Mouse (Mus musculus) cerebellum, adult 18-20 months (tissue): ENCODE measurements around the gene Rps27.

ENCODE experiments used
- DNase-seq, 2 experiments: peaks; one replicate each; pipeline ENCODE4 v3.0.0; 2021

Rps27 gene

DNA sequence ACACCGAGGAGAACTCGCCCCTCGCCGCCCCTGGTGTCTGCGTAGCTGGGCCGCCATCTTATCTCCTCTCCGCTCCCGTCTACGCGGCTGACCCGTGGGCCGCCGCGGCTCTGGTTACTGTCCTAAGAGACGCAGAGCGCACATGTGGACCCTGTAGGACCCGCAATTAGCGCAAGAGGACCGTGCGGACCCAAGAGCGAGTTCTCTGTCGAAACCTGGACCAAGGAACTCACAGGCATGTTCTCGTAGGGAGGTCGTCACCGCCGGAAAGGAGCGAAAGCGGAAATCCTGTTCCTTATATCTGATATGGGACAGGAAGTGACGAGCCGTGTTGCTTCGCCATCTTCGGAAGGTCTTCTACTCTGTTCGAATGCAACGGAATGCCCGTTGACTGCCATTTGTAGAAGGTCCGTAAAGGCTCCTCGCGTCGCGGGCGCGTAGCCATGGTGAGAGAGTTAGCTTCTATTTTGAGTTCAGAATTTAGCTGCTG lies at the start of gene Rps27, which contains the start of gene Rab13:
Rps27 (minus strand) TSS at position 275 of the 490 bp plus-strand sequence.
Rab13 (plus strand) TSS at position 319 of the 490 bp plus-strand sequence.
- DNase-seq = peak; percentile 86 to 91

DNA sequence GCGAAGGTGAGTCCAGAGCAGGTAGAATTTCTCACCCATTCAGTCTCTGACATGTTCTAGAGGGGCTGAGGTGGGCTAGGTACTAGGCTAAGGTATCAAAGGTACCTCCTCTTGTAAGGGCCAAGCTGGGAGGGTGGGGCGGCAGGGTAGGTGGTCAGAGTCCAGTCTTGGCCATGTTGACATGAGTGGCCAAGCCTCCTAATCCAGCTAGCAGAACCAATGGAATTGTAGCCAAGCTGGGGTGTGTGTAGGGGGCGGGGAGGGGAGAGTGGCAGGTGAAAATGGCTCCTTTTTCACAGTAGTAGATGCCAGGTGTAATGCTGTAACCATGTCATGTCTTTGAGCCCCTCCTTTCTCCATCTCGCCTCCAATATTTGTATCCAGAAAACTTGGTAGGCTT lies 45.1 kb upstream of the Rps27 start:
- peak in 1 of 2 experiments; percentile 8 for DNase-seq

DNA sequence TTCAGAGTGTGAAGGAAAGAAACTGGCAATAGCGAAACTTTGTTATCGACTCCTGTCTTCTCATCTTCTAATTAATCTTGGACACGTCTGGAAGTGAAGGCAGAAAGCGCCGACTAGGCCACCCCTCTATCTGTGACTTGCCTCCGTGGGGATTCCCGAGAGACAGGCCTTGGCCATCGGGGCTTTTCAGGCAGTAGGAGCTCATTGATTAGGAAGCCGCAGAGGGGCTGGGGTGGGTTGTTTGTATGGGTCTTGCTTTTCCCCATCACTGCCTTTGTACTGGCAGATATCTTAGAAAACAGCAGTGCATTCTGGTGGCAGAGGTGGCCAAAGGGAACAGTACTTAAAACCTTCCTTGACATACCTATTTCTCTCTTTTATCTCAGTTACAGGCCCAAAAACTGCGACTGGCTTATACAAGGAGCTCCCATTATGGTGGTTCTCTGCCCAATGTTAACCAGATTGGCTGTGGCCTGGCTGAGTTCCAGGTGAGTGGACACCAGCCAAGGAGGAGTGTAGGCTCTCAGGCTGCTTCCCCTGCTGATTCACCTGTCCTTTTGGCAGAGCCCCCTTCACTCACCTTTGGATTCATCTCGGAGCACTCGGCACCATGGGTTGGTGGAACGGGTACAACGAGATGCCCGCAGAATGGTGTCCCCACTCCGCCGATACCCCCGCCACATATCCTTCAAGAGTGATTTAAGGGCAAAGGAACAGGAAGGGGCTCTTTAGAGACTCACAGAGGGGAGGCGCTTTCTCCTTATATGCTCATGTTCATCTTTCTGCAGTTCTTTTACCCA lies 43.5 kb upstream of the Rps27 start:
- DNase-seq = peak; percentile 95

DNA sequence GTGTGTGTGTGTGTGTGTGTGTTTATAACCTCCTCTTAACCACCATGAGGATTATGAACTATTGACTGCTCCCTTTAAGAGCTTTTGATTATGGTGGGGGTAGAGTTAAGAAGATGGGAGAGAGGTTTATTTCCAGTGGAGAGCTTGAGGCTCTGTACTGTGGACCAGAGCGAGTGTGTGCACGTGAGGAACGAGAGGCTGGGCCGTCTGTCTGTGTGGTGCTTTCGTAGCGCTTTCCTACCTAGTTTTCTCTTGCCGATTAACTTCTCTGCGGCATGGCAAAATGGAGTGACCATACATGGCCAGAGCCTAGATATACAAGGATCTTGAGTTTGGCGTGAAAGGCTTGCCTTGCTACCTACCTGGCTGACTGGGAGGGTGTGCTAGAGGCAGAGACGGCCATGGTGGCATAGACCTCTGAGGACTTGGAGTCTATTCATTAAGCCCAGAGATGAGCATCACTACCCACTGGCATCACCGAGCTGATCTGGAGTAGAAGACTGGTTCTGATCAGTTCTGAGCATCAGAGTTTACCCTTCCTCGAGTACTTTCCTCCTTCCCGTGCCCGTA lies 42.4 kb upstream of the Rps27 start:
- peak in 1 of 2 experiments; percentile 28 for DNase-seq

DNA sequence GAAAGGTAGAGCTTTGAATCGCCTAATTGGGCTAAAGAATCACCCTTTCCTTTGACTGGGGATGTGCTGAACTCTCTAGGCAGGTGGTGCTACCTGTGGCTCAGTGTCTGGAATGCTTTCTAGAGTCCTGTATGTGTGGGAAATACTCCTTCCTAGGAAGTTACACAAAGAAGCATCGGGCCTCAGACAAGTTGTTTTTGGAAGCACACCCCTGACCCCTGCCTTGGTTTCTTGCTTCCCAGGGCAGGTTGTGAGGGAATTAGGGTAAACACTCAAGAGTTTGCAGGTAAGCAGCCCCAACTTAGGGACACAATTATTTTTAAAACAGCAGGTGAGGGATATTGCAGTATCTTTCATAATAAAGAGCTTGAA lies 41.7 kb upstream of the Rps27 start:
- no peak for DNase-seq

DNA sequence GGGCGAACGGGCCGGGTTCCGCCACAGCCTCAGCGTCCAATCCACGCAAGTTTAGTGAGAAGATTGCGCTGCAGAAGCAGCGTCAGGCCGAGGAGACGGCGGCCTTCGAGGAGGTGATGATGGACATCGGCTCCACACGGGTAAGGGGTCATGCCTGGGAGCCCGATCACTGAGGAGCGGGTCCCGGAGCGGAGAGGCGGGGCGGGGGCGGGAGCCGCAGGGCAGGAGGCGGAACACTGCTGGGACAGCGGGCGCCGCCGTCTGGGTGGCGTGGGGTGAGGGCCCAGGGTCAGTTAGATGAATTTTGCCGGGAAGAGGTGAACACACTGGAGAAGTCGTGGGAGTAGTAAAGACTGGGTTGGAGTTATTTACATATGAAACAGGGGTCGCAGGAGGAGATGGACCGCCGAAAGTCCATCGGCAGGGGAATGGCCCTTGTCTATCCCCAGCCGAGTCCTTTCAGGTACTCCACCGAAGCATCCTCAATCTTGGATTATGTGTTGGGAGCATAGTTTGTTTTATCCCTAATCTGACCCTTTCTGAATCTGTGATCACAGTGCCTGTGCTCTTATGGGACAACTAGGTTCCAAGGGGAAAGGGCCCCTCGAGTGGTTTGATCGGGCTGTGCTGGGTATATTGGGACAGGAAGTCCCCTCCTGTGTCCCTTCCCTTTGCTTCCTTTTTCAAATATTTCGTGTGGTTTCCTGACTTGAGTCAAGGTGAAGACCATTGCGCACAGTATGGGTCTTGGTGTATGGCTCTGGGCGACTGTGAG lies 41.2 kb upstream of the Rps27 start:
- no peak for DNase-seq

DNA sequence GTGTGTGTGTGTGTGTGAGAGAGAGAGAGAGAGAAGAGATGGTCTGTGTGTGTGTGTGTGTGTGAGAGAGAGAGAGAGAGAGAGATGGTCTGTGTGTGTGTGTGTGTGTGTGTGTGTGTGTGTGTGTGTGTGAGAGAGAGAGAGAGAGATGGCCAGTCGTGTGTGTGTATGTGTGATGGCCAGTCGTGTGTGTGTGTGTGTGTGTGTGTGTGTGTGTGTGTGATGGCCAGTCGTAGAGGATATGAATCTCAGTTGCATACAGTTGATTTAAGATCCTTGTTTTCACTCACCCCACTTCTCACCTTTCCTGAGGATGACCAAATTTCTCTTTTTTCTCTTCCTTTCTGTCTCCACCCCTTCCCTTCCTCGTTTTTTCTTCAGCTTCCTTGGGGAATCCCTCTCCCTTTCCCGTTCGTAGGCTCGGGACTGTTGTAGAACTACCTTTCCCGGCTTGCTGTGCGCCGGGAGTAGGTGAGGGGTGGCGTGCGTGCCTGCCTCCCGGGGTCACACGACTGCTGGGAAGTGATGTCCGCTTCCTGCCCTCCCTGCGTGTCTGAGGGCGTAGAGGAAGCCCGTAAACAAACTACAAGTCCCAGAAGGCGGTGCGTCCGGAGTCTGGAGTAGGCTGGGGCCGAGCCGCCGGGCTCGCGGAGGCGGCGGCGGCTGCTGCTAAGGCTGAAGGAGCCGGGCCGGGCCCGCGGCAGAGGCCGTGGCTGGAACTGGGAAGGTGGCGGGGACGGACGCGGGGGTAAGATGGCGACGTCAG lies 40.4 kb upstream of the Rps27 start, which contains the start of gene Crtc2:
Crtc2 (plus strand) TSS at position 511 of the 766 bp plus-strand sequence.
- peak; percentile 94 to 100 for DNase-seq

DNA sequence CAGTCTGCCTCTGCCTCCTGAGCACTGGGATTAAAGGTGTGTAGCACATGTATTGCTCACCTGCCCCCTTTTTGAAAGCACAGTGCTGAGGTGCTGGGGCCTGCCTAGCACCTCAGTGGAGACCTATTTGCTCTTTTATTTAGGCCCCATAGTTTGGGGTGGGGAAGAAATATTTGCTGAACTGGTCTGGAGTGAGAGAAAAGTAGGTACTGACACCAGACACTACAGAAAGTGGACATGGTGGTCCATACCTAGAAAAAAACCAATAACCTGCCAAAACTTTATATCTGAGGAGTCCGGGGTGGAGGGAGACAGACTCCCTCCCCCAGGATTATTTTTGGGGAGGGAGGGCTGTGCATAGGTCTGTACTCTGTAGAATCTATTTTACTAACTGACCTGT lies 39.7 kb upstream of the Rps27 start:
- peak in 1 of 2 experiments; percentile 10 for DNase-seq

DNA sequence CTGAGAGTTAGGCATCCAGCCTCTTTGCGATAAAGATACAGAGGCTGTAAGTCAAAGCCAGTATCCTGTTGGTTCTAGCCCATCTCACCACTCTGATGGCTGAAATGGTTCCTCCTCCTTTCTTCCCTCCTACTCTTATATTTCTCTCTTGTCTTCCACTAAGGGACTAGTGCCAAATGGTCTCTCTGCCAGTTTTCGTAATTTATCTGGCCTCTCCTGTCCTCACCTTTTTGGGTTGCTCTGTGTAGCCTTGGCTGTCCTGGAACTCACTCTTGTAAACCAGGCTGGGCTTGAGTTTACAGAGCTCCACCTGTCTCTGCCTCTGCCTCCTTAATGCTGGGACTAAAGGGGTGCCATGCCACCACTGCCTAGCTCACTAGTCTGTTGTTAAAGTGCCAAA lies 39.2 kb upstream of the Rps27 start:
- DNase-seq = peak in 1 of 2 experiments; percentile 28

DNA sequence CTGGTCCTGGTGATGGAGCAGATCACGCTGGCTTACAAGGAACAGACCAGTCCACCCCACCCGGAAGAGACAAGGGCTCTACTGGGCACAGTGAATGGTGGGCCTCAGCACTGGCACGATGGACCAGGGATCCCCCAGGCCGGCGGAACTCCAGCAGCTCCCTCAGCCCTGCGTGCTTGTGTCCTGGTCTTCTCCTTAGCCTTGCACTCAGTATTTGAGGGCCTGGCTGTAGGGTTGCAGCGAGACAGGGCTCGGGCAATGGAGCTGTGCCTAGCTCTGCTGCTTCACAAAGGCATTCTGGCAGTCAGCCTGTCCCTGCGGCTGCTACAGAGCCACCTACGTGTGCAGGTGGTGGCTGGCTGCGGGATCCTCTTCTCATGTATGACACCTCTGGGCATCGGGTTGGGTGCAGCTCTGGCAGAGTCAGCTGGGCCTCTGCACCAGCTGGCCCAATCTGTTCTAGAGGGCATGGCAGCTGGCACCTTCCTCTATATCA lies 38.3 kb upstream of the Rps27 start:
- peak in 1 of 2 experiments; percentile 17 for DNase-seq

DNA sequence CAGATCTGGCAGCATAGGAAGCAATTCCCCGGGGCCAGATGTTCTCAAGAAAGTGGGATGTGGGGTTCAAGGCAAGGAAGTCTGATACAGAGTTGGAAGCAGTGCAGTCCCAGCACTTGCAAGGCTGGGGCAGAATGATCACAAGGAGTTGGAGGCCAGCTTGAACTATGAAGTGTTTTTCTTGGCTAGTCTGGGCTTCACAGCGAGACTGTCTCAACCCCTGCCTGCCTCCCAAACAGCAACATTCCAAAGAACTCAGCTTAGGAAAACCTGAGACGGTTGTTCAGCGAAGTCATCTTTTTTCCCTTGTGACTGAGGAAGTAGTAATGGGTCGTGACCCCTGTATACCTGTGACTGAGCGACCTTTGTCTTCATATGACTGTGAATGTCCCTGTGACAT lies 37.3 kb upstream of the Rps27 start:
- peak in 1 of 2 experiments; percentile 4 for DNase-seq

DNA sequence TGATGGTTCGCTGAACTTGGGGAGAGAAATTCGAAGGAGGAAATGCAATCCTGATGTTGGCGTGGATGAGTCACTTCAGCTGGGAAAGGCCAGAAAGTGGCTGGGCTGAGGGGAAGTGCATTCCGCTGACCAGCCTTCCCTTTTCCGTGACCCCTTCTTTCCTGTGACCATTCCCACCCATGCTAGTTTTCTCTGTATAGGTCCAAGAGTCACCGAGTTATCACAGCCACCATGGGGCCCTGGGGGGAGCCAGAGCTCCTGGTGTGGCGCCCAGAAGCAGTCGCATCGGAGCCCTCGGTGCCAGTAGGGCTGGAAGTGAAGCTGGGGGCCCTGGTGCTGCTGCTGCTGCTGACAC lies 35.3 kb upstream of the Rps27 start:
- peak in 1 of 2 experiments; percentile 41 for DNase-seq

DNA sequence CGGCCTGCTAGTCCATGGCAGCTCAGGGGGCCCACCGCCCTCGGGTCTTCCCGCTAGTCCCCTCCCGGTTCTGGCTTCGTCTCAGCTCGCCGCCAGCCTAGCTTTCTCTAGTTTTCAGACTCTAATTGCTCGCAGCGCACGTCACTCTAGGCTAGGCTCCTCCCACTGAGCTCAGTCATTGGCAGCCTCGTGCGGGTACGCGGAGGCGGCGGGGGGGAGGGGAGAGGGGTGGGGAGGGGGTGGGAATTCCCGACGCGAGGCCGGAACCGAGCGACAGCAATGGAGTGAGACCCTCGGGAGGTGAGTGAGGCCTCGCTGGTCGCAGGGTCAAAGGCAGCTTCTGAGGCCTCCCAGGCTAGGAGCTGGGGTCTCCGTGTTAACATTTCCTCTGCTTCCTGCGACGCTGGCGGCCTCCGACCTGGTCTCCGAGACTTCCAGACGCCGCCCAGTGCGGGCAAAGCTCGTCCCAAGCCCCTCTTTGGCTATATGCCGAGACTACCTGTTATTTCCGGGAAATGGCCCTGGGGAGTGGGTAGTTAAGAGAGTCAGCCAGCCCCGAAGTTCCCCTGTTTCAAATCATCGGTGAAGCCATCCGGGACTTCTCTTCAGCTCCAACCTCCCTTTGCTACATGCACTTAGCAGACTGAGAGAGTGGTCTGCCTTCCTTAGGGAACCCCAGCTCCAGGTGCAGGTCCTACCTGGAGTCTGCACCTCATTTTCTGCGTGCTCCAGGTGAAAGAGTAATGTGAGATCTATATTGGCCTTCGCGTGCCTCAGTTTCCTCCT lies 34.7 kb upstream of the Rps27 start, which contains the start of gene Slc39a1:
Slc39a1 (plus strand) TSS at position 213 of the 786 bp plus-strand sequence.
- peak; percentile 91 to 96 for DNase-seq

DNA sequence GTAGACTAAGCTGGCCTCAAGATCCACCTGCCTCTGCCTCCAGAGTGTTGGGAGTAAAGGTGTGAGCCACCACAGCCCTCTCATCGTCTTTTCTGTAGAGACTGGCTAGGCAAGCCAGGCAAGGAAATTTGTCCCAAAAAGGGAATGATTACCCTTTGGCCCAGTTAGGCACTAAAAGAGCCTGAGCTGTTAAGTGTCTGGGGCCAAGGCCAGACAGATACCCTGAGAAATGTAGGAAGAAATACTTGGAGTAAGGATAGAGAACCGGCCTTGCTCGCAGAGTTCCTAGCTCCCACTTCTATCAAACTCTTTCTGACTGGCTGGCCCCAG lies 34.1 kb upstream of the Rps27 start:
- no peak for DNase-seq

DNA sequence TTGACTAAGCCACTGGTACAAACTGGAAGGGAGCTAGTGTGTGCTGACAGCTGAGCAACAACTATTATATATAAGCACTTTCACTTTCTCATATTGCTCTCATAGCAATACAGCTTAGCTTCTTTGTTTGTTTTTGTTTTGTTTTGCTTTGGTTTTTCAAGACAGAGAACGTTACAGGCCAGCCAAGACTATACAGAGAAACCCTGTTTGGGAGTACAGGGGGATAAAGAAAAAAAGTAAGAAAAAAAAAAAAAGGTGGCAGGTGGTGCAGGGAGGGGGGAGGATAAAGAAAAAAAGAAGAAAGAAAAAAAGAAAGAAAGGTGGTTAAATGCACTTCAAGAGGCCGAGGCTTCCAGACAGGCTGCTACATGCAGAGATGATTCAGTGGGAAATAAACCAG lies 32.0 kb upstream of the Rps27 start:
- DNase-seq = no peak

DNA sequence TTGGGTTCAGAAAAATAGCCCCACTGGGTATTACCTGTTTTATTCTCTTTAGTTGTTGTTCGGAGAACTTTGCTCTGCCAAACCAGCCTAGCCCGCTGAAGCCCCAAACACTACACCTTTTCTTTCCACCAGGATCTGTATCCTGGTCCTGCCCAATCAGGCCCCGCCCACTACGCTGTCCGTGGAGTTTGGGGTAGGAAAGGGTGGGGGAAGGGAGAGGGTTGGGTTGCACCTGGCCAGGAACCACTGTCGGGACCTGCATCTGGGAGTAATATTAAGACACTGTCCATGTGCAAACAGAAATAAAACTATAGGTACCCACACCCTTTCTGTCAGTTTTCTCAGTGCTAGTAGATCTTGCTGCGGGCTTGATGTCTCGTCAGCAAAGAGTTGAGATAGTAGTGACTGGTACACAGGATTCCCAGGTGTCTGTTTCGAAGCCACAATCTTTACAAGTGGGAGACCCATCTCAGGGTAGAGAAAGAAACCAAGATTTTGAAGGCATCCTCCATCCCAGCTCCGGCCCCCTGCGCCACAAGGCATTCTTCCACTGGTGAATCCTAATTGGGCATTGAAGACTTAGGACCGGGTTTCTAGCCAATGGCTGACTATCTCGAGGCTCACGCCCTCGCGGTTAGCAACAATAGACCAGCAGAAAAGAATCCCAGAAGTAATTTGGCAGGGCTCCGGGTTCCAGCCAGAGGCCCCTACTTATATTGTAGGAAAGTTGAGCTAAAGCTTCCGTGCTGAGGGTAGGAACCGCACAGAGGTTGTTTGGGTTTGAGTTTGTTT lies 29.7 kb upstream of the Rps27 start, which contains the start of gene Creb3l4:
Creb3l4 (minus strand) TSS at position 529 of the 792 bp plus-strand sequence.
- DNase-seq = no peak

DNA sequence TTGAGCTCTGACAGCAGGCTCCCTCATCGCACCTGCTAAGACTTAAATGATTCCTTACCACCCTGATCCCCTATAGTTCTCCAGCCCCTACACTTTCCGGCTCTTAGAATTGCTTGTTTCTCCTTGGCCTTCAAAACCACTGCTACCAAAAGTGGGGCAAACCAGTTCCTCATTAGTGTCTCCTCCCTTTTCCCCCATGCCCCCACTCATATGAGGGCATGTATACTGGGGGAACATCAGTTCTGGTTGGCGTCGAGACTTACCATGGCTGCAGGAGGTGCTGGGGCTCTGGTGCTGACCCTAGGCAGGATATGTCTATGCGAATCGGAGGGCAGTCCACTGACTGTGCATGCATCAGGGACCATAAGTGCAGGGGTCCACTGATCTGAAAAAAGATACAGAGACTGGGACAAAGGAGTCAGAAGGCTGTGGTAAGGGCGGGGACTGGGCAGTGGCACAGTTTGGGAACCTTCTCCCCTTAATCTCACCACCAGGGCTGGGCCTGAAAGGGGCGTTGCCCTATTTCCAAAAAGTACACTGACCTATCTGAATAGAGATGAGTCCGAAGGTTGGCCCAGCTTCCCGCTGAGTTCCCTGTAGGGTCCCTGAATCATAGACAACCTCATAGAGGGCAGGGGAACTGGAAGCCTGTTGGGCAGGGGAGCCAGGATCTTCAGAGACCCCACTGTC lies 28.4 kb upstream of the Rps27 start:
- no peak for DNase-seq

DNA sequence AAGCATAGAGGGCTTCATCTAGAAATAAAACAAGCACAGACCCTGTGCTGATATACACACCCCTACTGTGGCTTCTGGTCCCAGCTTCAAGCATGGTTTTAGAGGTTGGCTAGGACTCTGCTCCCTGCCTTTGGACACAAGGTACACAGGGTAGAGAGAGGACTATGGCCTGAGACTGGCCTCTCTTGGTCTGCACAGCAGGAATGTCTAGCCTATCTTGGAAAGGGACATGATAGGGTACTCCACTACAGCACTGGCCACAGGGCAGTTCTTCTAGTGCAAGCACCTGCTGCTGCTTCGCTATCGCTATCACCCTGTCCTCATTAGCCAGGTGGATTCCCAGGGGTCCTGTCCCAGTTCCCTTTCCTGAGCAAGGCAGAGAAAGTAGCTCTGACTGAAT lies 27.8 kb upstream of the Rps27 start:
- DNase-seq = no peak

DNA sequence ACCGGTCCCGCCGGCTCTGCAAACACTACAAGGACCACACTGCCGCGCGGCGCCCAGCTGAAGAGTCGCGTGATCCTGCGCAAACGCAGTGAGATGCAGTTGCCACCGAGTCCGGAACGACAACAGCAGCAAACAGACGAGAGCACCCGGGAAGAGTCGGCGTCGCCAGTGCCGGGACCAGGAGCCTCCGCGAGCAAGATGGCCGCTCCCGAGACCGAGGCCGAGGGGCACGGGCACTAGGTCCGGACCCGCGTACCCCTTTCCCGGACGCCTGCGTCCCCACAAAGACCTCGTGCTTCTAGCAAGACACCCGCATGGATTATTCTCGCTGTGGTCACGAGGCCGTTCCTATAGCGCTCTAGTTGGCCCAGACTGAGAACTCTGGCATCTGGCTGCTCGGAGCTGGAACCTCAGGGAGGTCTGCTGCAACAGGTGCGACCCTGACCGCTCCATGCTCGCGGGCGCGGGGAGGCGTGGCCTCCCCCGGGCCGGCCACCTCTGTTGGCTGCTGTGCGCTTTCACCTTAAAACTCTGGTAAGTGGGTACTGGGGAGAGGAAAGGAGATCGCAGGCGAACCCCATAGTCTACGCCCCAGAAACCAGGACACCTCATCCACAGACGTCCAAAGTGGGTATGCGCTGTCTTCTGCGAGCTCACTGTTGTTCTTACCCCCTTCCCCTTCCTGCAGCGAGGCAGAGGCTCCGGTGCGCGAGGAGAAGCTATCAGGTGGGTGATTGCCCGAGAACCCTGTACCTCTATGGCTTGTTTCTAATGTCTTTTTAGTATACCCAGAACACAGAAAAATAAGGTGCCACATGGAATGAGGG lies 18.3 kb upstream of the Rps27 start, which contains the start of gene Jtb:
Jtb (plus strand) TSS at position 91 of the 827 bp plus-strand sequence.
- peak; percentile 93 to 95 for DNase-seq
